Mouse (Mus musculus) spleen, adult 2 months (tissue): ENCODE data around the gene Fau.

Experiments used
- CTCF ChIP-seq: fragments of 200-500 bp; IDR thresholded peaks from 2 replicates; pipeline ENCODE4 v1.5.1; 2011; ENCODE audit warnings: mild to moderate bottlenecking, inconsistent platforms; ENCODE audit not compliant: insufficient read depth, insufficient read length, insufficient replicate concordance; ENCODE audit errors: extremely low read depth
- POLR2A ChIP-seq: fragments of 200-500 bp; IDR thresholded peaks from 2 replicates; pipeline ENCODE4 v1.6.1; 2011; ENCODE audit warnings: low read depth, low read length, inconsistent platforms

DNA sequence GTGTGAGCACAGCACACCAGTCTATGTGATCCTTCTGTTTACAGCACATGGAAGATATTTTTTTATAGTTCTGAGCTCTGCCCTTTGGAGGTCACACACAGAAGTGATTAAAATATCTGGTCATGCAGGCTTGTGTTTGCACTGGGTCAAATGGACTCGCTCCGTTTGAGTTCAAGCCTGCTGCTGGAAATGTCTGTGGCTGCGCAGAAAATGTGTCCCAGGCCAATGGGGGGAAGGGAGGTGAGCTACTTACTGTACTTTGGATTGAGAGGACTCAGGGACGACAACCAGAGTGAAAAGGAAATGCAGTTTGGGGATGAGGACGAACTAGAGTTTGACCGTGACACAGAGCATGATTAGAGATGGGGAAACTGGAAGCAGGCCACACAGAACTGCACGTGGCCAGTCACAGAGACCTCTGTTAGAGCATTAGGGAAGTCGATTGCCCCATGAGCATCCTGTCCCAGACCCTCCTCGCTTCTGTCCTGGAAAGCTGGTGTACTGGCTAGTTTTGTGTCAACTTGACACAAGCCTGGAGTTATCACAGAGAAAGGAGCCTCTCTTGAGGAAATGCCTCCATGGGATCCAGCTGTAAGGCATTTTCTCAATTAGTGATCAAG lies 21.6 kb upstream of the Fau start:
- TF ChIP-seq CTCF (no peak), POLR2A (no peak)
